Mouse (Mus musculus): ENCODE measurements around the gene Dusp27.
"Not testable (repeated sequence)": the region's sequence is repeated elsewhere in the genome, so short reads cannot be mapped to it uniquely, and the experiment has no call there.

Gene Dusp27

GRCm38 (mm10) chr1:166142369-166142768, 14.6 kb upstream of the Dusp27 start:
- DNase-seq (ENCODE audit: low spot score), result no peak

- DNase-seq (ENCODE audit: low spot score), result not testable (repeated sequence)
Measured at GRCm38 (mm10) chr1:166141868-166142267, 14.1 kb upstream of the Dusp27 start.

- no peak for DNase-seq (ENCODE audit: low spot score)
Measured at GRCm38 (mm10) chr1:166139620-166140184, 12.0 kb upstream of the Dusp27 start.

- no peak for DNase-seq (ENCODE audit: low spot score)
Measured at GRCm38 (mm10) chr1:166139113-166139512, 11.4 kb upstream of the Dusp27 start.

- DNase-seq (ENCODE audit: low spot score), result no peak
Measured at GRCm38 (mm10) chr1:166138136-166138535, 10.4 kb upstream of the Dusp27 start.

- no peak for DNase-seq (ENCODE audit: low spot score)
Measured at GRCm38 (mm10) chr1:166137244-166137938, 9.7 kb upstream of the Dusp27 start.

- DNase-seq (ENCODE audit: low spot score), result no peak
Measured at GRCm38 (mm10) chr1:166135091-166135740, 7.5 kb upstream of the Dusp27 start.

- no peak for DNase-seq (ENCODE audit: low spot score)
Measured at GRCm38 (mm10) chr1:166132367-166132766, 4.6 kb upstream of the Dusp27 start.

- DNase-seq (ENCODE audit: low spot score), result no peak
Measured at GRCm38 (mm10) chr1:166130224-166130860, 2.6 kb upstream of the Dusp27 start, which contains the start of gene Gpa33. Gene Gpa33, plus strand, starts transcription at chr1:166130238.

GRCm38 (mm10) chr1:166128551-166128950, 829 bp upstream of the Dusp27 start:
- DNase-seq (ENCODE audit: low spot score), result no peak

- DNase-seq (ENCODE audit: low spot score), result no peak
Measured at GRCm38 (mm10) chr1:166126795-166127194, 927 bp downstream of the Dusp27 start.

- DNase-seq (ENCODE audit: low spot score), result no peak
Measured at GRCm38 (mm10) chr1:166126290-166126689, 1.4 kb downstream of the Dusp27 start.

GRCm38 (mm10) chr1:166124932-166125593, 2.7 kb downstream of the Dusp27 start:
- no peak for DNase-seq (ENCODE audit: low spot score)

GRCm38 (mm10) chr1:166123751-166124150, 4.0 kb downstream of the Dusp27 start:
- DNase-seq (ENCODE audit: low spot score), result no peak

GRCm38 (mm10) chr1:166123045-166123444, 4.7 kb downstream of the Dusp27 start:
- DNase-seq (ENCODE audit: low spot score), result no peak

GRCm38 (mm10) chr1:166122114-166122513, 5.6 kb downstream of the Dusp27 start:
- no peak for DNase-seq (ENCODE audit: low spot score)

GRCm38 (mm10) chr1:166117866-166118639, 9.7 kb downstream of the Dusp27 start:
- no peak for DNase-seq (ENCODE audit: low spot score)

GRCm38 (mm10) chr1:166115719-166116118, 12.0 kb downstream of the Dusp27 start:
- no peak for DNase-seq (ENCODE audit: low spot score)

- DNase-seq (ENCODE audit: low spot score), result no peak
Measured at GRCm38 (mm10) chr1:166114986-166115385, 12.7 kb downstream of the Dusp27 start.

- no peak for DNase-seq (ENCODE audit: low spot score)
Measured at GRCm38 (mm10) chr1:166105464-166105863, 22.3 kb downstream of the Dusp27 start.

GRCm38 (mm10) chr1:166104858-166105257, 22.9 kb downstream of the Dusp27 start:
- no peak for DNase-seq (ENCODE audit: low spot score)

Measured in testis, postnatal 14 days (tissue).